Mouse (Mus musculus): ENCODE data around the gene Vmn2r84. TPM values are rescaled to one million over a fixed set of nuclear protein-coding genes. Genes with fewer than 3 reads are reported as not detected.
"Not testable (repeated sequence)": the region's sequence is repeated elsewhere in the genome, so short reads cannot be mapped to it uniquely, and the experiment has no call there.

Gene Vmn2r84
- polyA plus RNA-seq, 1 experiment from 2014 or later: not detected

DNA sequence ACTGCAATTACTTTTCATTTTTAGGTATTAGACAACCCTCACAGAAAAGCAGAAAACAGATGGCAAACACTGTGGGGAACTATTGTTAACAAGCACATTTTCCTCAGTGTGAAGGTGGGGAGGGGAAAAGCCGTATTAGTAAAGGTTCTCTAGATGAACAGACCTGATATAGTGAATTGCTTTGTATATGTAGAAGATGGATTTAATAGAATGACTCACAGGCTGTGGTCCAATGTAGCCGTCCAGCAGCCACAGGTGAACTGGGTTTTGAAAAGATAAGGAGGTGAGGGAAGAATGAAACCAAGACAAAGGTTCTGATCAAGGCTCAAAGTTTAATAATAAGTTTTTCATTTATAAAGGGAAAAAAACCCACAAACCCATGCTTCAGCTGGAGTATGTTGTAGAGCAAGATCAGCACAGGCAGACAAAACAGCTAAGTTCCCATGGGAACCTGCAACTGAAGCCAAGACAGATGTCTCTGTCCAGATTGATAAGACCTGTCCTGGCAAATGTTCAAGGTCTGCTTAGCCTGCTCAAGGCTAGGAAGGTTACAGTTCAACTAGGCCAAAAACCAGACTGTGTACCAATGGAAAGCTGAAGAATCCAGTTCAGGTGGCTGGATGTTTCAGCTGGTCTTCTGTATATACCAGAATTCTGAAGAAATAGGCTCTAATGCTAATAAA lies 21.5 kb downstream of the Vmn2r84 start:
- Histone ChIP-seq H3K27me3 (ENCODE audit: control insufficient read depth, insufficient read depth, low read length) (no peaks in the 10 kb centered on the region), H3K4me3 (ENCODE audit: low read depth, low read length) (no peak overlapping the region), H3K27ac (ENCODE audit: low read length) (no peak overlapping the region), H3K4me2 (replicated peaks; ENCODE audit: low read depth, low read length) (no peak overlapping the region), H3K9ac (replicated peaks; ENCODE audit: low read depth, low read length) (no peak overlapping the region), H3K36me3 (ENCODE audit: control insufficient read depth, insufficient read depth, low read length) (no peaks in the 10 kb centered on the region), H3K4me1 (ENCODE audit: control insufficient read depth, insufficient read depth, low read length) (no peaks in the 10 kb centered on the region), H3K9me3 (ENCODE audit: control insufficient read depth, low read depth, low read length) (no peaks in the 10 kb centered on the region)
- no peak for ATAC-seq (ENCODE audit: insufficient number of reproducible peaks, insufficient read depth, low FRiP score, low read depth)
- 65% methylated on average over 2 of the region's 2 CpGs for WGBS

DNA sequence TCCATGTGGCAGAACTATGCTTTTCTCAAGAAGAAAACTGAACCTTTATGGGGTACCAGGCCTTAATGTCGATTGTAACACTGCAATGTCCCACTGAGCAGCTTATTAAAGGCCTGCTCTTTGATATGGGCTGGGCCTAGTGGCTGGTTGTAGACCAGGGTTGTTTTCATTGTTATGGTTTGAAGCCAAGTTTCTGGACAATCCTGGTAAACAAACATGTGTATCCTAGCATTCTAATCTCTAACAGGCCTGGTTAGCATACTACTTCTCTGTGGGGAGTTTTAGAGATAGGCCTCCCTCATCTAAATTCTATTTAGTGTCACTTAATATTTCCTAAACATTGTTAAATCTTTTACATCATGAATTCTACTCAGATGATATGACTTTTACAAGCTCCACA lies 22.5 kb downstream of the Vmn2r84 start:
- H3K4me1 ChIP-seq (ENCODE audit: control insufficient read depth, insufficient read depth, low read length): no peaks in the 10 kb centered on the region
- no peak overlapping the region for H3K4me3 ChIP-seq (ENCODE audit: low read depth, low read length)
- no peak overlapping the region for H3K4me2 ChIP-seq (replicated peaks; ENCODE audit: low read depth, low read length)
- no peaks in the 10 kb centered on the region for H3K27me3 ChIP-seq (ENCODE audit: control insufficient read depth, insufficient read depth, low read length)
- 71% methylated on average over 1 of the region's 1 CpGs for WGBS
- no peak for ATAC-seq (ENCODE audit: insufficient number of reproducible peaks, insufficient read depth, low FRiP score, low read depth)
- no peaks in the 10 kb centered on the region for H3K9me3 ChIP-seq (ENCODE audit: control insufficient read depth, low read depth, low read length)
- H3K27ac ChIP-seq (ENCODE audit: low read length): no peak overlapping the region
- H3K9ac ChIP-seq (replicated peaks; ENCODE audit: low read depth, low read length): no peak overlapping the region
- H3K36me3 ChIP-seq (ENCODE audit: control insufficient read depth, insufficient read depth, low read length): no peaks in the 10 kb centered on the region

DNA sequence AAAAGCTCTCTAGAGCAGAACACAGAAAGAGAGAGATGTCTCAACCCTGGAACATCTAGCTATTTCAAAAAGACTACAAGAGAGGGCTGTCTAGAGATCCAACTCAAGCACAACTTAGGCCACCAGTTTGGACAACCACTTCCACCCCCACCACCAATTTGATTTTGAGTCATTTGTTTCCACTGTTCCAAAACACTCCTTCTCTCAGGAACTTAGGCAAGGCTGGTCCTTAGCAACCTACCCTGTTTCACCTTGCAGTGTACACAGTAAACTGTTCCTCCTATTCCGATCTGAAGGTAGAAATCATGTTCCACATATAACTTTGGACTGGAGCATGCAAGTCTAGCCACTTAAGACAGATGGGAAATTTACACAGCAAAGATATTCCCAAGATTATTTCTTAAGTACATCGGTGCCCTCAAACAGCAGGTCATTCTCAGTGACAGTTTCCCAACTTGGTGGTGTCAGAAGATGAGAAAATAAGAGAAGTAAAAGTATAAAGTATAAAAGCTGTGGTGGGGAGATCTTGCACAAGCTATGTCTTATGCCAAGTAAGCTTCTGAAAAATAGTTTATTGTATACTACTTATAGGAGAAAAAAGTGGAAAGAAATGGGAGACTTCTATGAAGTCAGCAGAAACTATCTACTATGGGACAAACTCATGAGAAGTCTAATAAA lies 24.0 kb downstream of the Vmn2r84 start:
- no peak overlapping the region for H3K4me2 ChIP-seq (replicated peaks; ENCODE audit: low read depth, low read length)

DNA sequence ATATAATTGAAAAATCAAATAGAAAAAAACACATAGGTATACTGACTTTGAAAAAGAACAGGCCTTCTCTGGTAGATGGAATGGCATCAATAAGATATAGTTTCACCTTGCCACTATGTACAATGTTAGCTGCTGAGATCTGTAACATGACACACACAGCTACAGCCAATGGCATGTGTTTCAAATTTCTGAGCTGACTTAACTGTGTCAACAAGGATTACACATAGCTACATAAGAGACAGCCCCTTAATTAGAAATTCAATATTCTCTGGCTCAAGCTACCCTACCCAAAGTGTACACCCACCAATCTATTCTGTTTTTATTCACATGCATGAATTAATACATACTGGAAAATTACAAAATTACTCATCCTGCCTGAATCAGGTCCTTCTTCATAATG lies 25.7 kb downstream of the Vmn2r84 start:
- no peaks in the 10 kb centered on the region for H3K36me3 ChIP-seq (ENCODE audit: control insufficient read depth, insufficient read depth, low read length)
- H3K9ac ChIP-seq (replicated peaks; ENCODE audit: low read depth, low read length): no peak overlapping the region
- H3K9me3 ChIP-seq (ENCODE audit: control insufficient read depth, low read depth, low read length): no peaks in the 10 kb centered on the region
- H3K27me3 ChIP-seq (ENCODE audit: control insufficient read depth, insufficient read depth, low read length): no peaks in the 10 kb centered on the region
- no peak overlapping the region for H3K4me3 ChIP-seq (ENCODE audit: low read depth, low read length)
- no peak overlapping the region for H3K27ac ChIP-seq (ENCODE audit: low read length)
- no peak overlapping the region for H3K4me2 ChIP-seq (replicated peaks; ENCODE audit: low read depth, low read length)
- no peaks in the 10 kb centered on the region for H3K4me1 ChIP-seq (ENCODE audit: control insufficient read depth, insufficient read depth, low read length)
- ATAC-seq (ENCODE audit: insufficient number of reproducible peaks, insufficient read depth, low FRiP score, low read depth): no peak

More for the DNA sequence above, 24.0 kb downstream of the Vmn2r84 start:
- no peaks in the 10 kb centered on the region for H3K36me3 ChIP-seq (ENCODE audit: control insufficient read depth, insufficient read depth, low read length)
- no peaks in the 10 kb centered on the region for H3K27me3 ChIP-seq (ENCODE audit: control insufficient read depth, insufficient read depth, low read length)
- no peak for ATAC-seq (ENCODE audit: insufficient number of reproducible peaks, insufficient read depth, low FRiP score, low read depth)
- WGBS: 83% methylated on average over 2 of the region's 2 CpGs
- H3K4me1 ChIP-seq (ENCODE audit: control insufficient read depth, insufficient read depth, low read length): no peaks in the 10 kb centered on the region
- H3K4me3 ChIP-seq (ENCODE audit: low read depth, low read length): no peak overlapping the region
- H3K27ac ChIP-seq (ENCODE audit: low read length): no peak overlapping the region
- H3K9ac ChIP-seq (replicated peaks; ENCODE audit: low read depth, low read length): no peak overlapping the region
- no peaks in the 10 kb centered on the region for H3K9me3 ChIP-seq (ENCODE audit: control insufficient read depth, low read depth, low read length)

DNA sequence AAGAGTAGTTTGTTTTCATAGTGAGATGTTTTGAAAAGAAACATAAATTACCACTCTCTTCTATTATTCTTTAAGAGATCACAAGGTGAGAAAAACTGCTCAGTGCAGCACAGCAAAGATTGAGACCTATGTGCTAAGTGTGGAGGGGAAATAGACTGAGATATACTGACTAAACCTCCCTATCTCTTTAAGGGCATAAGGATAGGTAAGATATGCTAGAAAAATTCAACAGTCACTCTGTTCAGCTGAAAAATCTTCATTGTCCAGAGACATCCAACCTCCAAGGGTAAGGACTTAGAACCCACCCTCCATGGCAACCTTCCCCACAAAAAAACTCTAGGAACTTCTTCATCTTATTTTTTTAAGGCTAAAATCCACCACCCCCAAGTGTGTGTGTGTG lies 29.4 kb downstream of the Vmn2r84 start:
- no peak overlapping the region for H3K9ac ChIP-seq (replicated peaks; ENCODE audit: low read depth, low read length)
- no peak overlapping the region for H3K4me3 ChIP-seq (ENCODE audit: low read depth, low read length)
- H3K9me3 ChIP-seq (ENCODE audit: control insufficient read depth, low read depth, low read length): no peaks in the 10 kb centered on the region
- no peak overlapping the region for H3K4me2 ChIP-seq (replicated peaks; ENCODE audit: low read depth, low read length)
- H3K27me3 ChIP-seq (ENCODE audit: control insufficient read depth, insufficient read depth, low read length): no peaks in the 10 kb centered on the region
- H3K36me3 ChIP-seq (ENCODE audit: control insufficient read depth, insufficient read depth, low read length): no peaks in the 10 kb centered on the region
- ATAC-seq (ENCODE audit: insufficient number of reproducible peaks, insufficient read depth, low FRiP score, low read depth): no peak
- H3K4me1 ChIP-seq (ENCODE audit: control insufficient read depth, insufficient read depth, low read length): no peaks in the 10 kb centered on the region
- no peak overlapping the region for H3K27ac ChIP-seq (ENCODE audit: low read length)

DNA sequence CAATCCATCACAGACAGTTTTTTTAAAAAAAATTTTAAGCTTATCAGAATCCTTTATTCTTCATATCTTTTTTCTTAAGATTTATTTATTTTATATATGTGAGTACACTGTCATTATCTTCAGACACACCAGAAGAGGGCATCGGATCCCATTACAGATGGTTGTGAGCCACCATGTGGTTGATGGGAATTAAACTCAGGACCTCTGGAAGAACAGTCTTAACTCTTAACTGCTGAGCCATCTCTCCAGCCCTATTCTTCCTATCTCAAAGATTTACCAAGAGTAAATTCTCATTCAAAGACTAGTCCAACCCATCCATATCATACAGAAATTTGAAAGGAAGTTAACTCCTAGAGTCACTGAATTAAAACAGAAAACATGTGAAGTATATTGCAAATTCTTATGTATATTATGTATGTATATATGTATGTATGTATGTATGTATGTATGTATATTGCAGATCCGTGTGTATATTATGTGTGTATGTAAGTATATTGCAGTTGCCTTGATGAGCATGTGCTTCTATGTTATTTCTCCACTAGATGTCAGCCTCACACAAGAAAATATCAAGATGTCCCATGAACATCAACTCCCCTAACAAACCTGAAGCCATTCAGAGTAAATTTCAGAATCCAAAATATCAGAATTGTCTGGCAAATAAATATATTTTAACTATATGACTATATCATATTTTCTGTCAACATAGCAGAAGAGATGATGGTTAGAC lies 30.5 kb downstream of the Vmn2r84 start:
- Histone ChIP-seq H3K9ac (replicated peaks; ENCODE audit: low read depth, low read length) (no peak overlapping the region), H3K27me3 (ENCODE audit: control insufficient read depth, insufficient read depth, low read length) (no peaks in the 10 kb centered on the region), H3K4me2 (replicated peaks; ENCODE audit: low read depth, low read length) (no peak overlapping the region), H3K4me1 (ENCODE audit: control insufficient read depth, insufficient read depth, low read length) (no peaks in the 10 kb centered on the region), H3K36me3 (ENCODE audit: control insufficient read depth, insufficient read depth, low read length) (no peaks in the 10 kb centered on the region), H3K27ac (ENCODE audit: low read length) (no peak overlapping the region), H3K4me3 (ENCODE audit: low read depth, low read length) (no peak overlapping the region), H3K9me3 (ENCODE audit: control insufficient read depth, low read depth, low read length) (no peaks in the 10 kb centered on the region)
- ATAC-seq (ENCODE audit: insufficient number of reproducible peaks, insufficient read depth, low FRiP score, low read depth): no peak
- 53% methylated on average over 2 of the region's 2 CpGs for WGBS

DNA sequence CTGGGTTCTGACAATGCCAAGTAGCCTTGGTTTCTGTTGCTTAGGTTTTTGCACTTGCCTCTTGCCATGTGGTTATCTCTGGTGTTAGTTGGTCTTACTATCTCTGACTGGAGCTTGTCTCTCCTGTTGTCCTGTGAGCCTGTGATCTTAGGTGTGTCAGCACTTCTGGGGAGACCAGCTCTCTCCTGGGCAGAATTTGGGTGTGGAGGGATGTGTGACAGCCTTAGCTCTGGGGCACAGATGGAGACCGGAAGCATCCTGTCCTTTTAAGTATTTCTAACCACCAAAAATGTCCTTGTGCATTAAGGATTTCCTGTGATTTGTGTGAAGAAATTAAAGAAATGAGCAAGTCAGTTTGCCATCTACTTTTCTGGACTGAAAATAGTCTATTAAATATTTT lies 50.1 kb downstream of the Vmn2r84 start:
- 90% methylated on average over 1 of the region's 1 CpGs for WGBS
- Histone ChIP-seq H3K4me1 (ENCODE audit: control insufficient read depth, insufficient read depth, low read length) (no peaks in the 10 kb centered on the region), H3K4me2 (replicated peaks; ENCODE audit: low read depth, low read length) (no peak overlapping the region), H3K9ac (replicated peaks; ENCODE audit: low read depth, low read length) (no peak overlapping the region), H3K9me3 (ENCODE audit: control insufficient read depth, low read depth, low read length) (no peaks in the 10 kb centered on the region), H3K4me3 (ENCODE audit: low read depth, low read length) (no peak overlapping the region), H3K27me3 (ENCODE audit: control insufficient read depth, insufficient read depth, low read length) (no peaks in the 10 kb centered on the region), H3K36me3 (ENCODE audit: control insufficient read depth, insufficient read depth, low read length) (no peaks in the 10 kb centered on the region), H3K27ac (ENCODE audit: low read length) (no peak overlapping the region)
- no peak for ATAC-seq (ENCODE audit: insufficient number of reproducible peaks, insufficient read depth, low FRiP score, low read depth)

DNA sequence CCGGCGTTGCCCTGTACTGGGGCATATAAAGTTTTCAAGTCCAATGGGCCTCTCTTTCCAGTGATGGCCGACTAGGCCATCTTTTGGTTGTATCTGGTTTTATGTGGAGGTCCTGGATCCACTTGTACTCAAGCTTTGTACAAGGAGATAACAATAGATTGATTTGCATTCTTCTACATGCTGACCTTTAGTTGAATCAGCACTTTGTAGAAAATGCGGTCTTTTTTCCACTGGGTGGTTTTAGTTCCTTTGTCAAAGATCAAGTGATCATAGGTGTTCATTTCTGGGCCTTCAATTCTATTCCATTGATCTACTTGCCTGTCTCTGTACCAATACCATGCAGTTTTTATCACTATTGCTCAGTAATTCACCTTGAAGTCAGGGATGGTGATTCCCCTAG lies 54.1 kb downstream of the Vmn2r84 start:
- WGBS: 81% methylated on average over 4 of the region's 4 CpGs
- H3K4me1 ChIP-seq (ENCODE audit: control insufficient read depth, insufficient read depth, low read length); H3K9me3 ChIP-seq (ENCODE audit: control insufficient read depth, low read depth, low read length); H3K4me3 ChIP-seq (ENCODE audit: low read depth, low read length); ATAC-seq (ENCODE audit: insufficient number of reproducible peaks, insufficient read depth, low FRiP score, low read depth); H3K27ac ChIP-seq (ENCODE audit: low read length); H3K36me3 ChIP-seq (ENCODE audit: control insufficient read depth, insufficient read depth, low read length); H3K27me3 ChIP-seq (ENCODE audit: control insufficient read depth, insufficient read depth, low read length); H3K9ac ChIP-seq (replicated peaks; ENCODE audit: low read depth, low read length); H3K4me2 ChIP-seq (replicated peaks; ENCODE audit: low read depth, low read length): not testable (repeated sequence)

All from stomach, embryonic 14.5 days (tissue).